Mouse (Mus musculus) T-helper 2 cell (primary cell): Measurements from ENCODE around the gene Wrb.
"Not testable (repeated sequence)": the region's sequence is repeated elsewhere in the genome, so short reads cannot be mapped to it uniquely, and the experiment has no call there.

Experiments used
- in situ Hi-C: fragments of 300-600 bp; cut with MboI, MseI; formaldehyde crosslinking; loops from one replicate; pipeline ENCODE4 v1.15.1; 2025; ENCODE audit warnings: high pct_unique_total_duplicates

Gene Wrb

DNA sequence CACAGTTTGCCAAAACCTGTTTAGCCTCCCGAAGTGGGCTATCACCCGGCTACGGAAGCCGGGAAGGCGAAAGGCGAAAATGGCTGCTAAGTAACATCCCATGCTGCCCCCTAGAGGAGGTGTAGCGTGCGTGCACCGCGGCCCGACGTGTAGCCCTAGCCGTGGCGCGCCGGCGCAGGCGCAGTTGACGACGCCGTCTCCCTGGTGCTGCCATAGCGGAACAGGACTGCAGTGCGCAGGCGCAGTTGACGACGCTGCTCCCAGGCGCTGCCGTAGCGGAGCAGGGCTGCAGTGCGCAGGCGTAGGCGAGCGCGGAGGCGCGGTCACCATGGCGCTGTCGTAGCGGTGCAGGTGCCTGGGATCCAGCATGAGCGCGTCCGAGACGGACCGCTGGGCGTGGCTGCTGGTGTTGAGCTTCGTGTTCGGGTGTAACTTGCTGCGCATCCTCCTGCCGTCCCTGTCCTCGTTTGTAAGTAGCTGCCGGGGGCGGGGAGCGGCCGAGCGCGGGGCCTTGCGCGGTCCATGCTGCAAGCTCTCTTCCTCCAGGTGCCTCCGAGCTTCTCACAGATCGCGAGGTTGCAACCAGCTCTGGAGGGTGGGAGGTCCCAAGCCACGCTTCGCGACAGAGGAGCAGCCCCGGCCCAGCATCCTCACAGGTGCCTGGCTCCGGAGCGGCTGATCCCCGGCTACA lies at the start of gene Wrb:
Wrb (plus strand) TSS at position 298 of the 691 bp plus-strand sequence.
- in situ Hi-C loops, result no loop called here

- in situ Hi-C loops, result no loop called here
Observed at GRCm38 (mm10) chr16:96095966-96096365, 49.2 kb upstream of the Wrb start.

GRCm38 (mm10) chr16:96097811-96098210 lies 47.4 kb upstream of the Wrb start:
- in situ Hi-C loops, result not testable (repeated sequence)

- in situ Hi-C loops, result no loop called here
Observed at GRCm38 (mm10) chr16:96103036-96103435, 42.2 kb upstream of the Wrb start.

DNA sequence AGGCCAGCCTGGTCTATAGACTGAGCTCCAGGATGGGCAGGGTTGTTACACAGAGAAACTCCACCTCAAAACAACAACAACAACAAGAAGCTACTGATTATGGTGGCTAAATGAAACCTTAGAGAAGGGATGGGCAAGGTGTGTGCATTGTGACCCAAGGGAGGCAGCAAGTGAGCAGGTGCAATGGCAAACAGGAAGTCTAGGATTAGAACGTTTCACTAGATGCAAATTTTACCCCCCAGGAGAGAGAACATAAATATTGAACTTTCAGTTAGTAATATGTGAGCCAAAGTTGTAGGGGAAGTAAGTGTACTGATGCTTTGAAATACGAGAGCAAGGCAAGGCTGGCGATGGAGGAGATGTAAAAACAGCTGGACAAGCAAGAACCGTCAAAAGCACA lies 35.5 kb upstream of the Wrb start:
- in situ Hi-C loops, result no loop called here

GRCm38 (mm10) chr16:96110655-96111345 lies 34.4 kb upstream of the Wrb start:
- in situ Hi-C loops, result no loop called here

DNA sequence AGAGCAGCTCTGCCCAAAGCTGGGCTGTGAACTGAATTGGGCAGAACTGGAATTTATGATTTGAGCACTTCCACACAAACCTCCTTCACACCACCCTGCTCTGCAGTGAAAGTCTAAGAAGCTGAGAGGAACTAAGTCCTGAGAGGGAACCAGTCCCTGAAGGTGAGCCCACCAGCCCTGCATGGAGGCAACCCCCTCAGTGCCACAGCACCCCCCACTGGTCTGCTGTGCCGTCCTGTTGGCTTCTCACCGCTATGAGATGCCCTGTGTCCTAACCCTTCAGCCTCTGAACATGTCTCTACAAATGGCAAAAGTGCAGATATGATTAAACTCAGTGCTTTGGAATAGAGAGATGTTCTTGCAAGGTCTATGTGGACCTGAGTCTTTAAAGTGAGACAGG lies 32.4 kb upstream of the Wrb start:
- in situ Hi-C loops, result no loop called here

DNA sequence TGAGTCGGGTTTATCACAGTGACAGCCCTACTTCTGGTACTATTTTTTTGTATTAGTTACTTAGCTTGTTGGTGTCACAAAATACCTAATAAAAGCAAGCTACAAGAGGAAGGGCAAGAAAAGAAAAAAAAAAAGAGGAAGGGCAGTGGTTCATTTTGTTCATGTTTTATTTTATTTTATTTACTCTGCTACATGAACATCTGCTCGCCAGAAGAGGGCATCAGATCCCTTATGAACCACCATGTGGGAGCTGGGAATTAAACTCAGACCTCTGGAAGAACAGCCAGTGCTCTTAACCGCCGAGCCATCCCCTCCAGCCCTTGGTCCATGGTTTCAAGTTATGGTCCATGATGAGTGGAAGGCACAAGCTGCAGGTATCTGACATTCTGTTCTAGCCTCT lies 30.5 kb upstream of the Wrb start:
- in situ Hi-C loops, result no loop called here

GRCm38 (mm10) chr16:96120022-96120623 lies 25.1 kb upstream of the Wrb start:
- in situ Hi-C loops, result no loop called here

DNA sequence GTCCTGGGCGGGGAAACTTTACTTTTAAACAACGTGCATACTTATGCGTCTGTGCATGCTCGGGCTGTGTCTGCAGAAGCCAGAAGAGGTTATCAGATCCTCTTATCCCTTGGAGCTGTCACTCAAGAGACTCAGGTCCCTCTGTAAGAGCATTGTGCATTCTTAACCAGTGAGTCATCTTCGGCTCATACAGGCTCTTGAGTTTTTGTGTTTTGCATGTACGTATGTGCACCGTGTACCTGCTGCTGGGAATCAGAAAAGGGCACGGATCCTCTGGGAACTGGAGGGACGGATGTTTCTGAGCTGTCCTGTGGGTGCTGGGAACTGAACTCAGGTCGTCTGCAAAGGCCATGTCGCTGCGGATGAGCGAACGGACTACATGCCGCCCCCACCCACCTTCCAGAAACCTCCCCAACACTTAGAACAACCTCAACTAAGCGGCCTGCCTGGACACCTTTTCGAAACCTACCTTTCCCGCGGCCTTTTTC lies 18.5 kb upstream of the Wrb start:
- in situ Hi-C loops, result no loop called here

GRCm38 (mm10) chr16:96127288-96127656 lies 17.9 kb upstream of the Wrb start:
- in situ Hi-C loops, result no loop called here

DNA sequence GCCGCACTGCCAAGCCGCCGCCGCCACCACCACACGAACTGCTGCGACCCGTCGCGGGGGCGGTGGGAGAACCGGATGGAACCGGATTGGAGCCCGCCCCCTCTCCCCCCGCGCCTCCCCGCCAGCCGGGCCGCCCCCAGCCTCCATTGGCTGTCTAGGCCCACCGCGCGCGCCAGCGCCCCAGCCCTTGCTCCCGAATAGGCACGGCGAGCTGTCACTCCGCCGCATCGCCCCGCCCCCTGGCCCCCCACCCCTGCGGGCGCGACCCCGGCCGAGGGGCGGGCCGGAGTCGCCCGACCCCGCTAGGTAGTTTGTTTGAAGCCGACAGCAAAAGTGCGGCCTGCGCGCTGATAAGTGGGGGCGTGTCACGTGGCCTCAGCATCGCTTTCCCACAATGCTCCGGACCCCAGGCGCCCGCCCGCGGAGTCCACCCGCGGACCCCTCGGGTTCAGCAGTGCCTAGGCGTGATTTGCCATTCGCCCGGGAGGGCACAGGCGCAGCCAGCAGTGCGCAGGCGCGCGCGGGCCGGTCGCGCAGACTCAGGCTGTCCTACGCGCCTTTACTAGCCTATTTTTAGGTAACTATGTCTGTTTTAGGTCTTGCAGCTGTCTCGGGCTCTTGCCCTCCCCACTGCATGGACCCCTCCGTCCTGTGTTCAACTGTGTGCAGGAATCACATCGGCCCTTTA lies 17.4 kb upstream of the Wrb start, which contains the start of gene Hmgn1:
Hmgn1 (minus strand) TSS at position 73 of the 688 bp plus-strand sequence.
- in situ Hi-C loops, result no loop called here

GRCm38 (mm10) chr16:96128466-96128865 lies 16.7 kb upstream of the Wrb start:
- in situ Hi-C loops, result no loop called here

DNA sequence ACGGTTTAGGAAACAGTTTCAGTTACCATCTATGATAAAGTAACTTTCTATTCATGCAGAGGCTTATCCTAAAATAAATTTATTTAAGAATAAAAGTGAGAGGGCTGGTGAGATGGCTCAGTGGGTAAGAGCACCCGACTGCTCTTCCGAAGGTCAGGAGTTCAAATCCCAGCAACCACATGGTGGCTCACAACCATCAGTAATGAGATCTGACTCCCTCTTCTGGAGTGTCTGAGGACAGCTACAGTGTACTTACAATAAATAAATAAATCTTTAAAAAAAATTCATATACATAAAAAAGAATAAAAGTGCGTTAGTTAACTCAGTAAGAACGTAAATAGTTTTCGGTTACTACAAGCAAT lies 478 bp upstream of the Wrb start:
- in situ Hi-C loops, result not testable (repeated sequence)

- in situ Hi-C loops, result no loop called here
Observed at GRCm38 (mm10) chr16:96145814-96146213, 607 bp downstream of the Wrb start.

DNA sequence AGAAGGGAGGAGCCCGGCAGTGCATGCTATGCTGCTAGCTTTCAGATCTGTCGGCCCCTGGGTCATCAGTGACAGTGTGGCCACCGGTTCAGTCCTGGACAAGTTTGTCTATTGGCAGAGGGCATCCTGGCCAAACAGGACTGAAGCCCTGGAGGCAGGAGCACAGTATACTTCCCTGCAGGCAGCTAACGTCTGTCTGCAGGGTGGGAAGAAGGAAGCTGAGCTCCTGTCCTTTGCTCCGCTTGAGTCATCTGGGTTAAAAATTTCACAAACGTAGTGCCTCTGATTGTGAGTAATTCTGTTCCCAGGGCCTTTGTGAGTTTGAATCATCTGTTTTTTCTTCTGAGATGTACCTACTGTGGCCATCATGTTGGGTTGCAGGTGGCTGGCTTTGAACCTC lies 3.6 kb downstream of the Wrb start:
- in situ Hi-C loops, result no loop called here

- in situ Hi-C loops, result no loop called here
Observed at GRCm38 (mm10) chr16:96149311-96149710, 4.1 kb downstream of the Wrb start.

GRCm38 (mm10) chr16:96150995-96151394 lies 5.8 kb downstream of the Wrb start:
- in situ Hi-C loops, result no loop called here

DNA sequence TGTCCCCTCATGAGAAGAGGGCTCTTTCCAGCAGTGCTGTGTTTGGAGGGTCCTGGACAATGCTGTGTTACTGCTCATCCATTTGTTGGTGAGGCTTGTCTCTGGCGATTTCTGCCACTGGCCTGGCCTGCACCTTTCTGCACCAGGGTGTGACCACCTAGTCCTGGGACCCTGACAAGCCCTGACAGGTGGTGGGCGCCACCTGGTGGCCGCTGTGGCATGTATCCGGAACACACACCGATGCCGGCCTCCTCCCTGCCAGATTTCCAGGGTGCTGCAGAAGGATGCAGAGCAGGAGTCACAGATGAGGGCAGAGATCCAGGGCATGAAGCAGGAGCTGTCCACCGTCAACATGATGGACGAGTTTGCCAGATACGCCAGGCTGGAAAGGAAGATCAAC lies 6.3 kb downstream of the Wrb start:
- in situ Hi-C loops, result no loop called here

- in situ Hi-C loops, result no loop called here
Observed at GRCm38 (mm10) chr16:96154476-96154875, 9.3 kb downstream of the Wrb start.

DNA sequence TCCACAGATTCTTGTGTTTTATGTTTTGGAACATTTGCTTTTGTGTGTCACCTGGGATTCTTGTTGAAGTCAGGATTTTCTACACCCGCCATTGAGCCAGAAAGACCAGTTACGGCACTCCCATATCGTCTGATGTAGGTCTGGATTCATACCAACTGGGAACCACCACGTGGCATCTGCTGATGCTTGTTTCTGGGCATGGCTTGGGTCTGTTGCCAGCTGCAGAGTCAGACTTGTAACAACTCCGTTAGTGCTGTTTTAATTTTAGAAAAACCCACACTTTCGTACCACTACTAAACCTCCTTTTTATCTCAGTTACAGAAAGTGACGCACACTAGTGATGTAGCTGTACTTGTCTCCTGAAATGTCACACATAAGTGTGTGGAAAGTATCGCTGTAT lies 10.8 kb downstream of the Wrb start:
- in situ Hi-C loops, result no loop called here

GRCm38 (mm10) chr16:96157171-96157570 lies 12.0 kb downstream of the Wrb start:
- in situ Hi-C loops, result no loop called here
